Mouse (Mus musculus): ENCODE data around the gene Kitl.

The Kitl gene

GRCm38 (mm10) chr10:100030980-100031516 is 15.6 kb downstream of the Kitl start:
- no peak for DNase-seq

- no peak for DNase-seq
These were observed 16.2 kb downstream of the Kitl start for GRCm38 (mm10) chr10:100031631-100032030.

GRCm38 (mm10) chr10:100032566-100032965 is 17.1 kb downstream of the Kitl start:
- DNase-seq, result no peak

GRCm38 (mm10) chr10:100036021-100036420 is 20.6 kb downstream of the Kitl start:
- no peak for DNase-seq

GRCm38 (mm10) chr10:100038342-100038898 is 23.0 kb downstream of the Kitl start:
- DNase-seq, result no peak

- no peak for DNase-seq
These were observed 23.6 kb downstream of the Kitl start for GRCm38 (mm10) chr10:100038994-100039393.

GRCm38 (mm10) chr10:100043748-100044147 is 28.3 kb downstream of the Kitl start:
- no peak for DNase-seq

GRCm38 (mm10) chr10:100044153-100044552 is 28.7 kb downstream of the Kitl start:
- no peak for DNase-seq

GRCm38 (mm10) chr10:100051146-100051783 is 35.8 kb downstream of the Kitl start:
- DNase-seq, result no peak

- no peak for DNase-seq
These were observed 37.0 kb downstream of the Kitl start for GRCm38 (mm10) chr10:100052404-100052803.

GRCm38 (mm10) chr10:100052911-100053310 is 37.5 kb downstream of the Kitl start:
- DNase-seq, result no peak

GRCm38 (mm10) chr10:100054006-100054405 is 38.6 kb downstream of the Kitl start:
- DNase-seq, result peak; percentile 31

- no peak for DNase-seq
These were observed 39.7 kb downstream of the Kitl start for GRCm38 (mm10) chr10:100055082-100055481.

- DNase-seq, result no peak
These were observed 41.7 kb downstream of the Kitl start for GRCm38 (mm10) chr10:100057106-100057623.

GRCm38 (mm10) chr10:100059356-100059755 is 43.9 kb downstream of the Kitl start:
- peak; percentile 57 for DNase-seq

GRCm38 (mm10) chr10:100065529-100066301 is 50.3 kb downstream of the Kitl start:
- DNase-seq, result no peak

GRCm38 (mm10) chr10:100066374-100066773 is 50.9 kb downstream of the Kitl start:
- no peak for DNase-seq

- no peak for DNase-seq
These were observed 57.2 kb downstream of the Kitl start for GRCm38 (mm10) chr10:100072641-100073040.

GRCm38 (mm10) chr10:100073092-100073491 is 57.7 kb downstream of the Kitl start:
- DNase-seq, result no peak

- no peak for DNase-seq
These were observed 85.7 kb downstream of the Kitl start for GRCm38 (mm10) chr10:100101115-100101514.

- DNase-seq, result no peak
These were observed 95.8 kb downstream of the Kitl start for GRCm38 (mm10) chr10:100111209-100111608.

- no peak for DNase-seq
These were observed 100.1 kb downstream of the Kitl start for GRCm38 (mm10) chr10:100115570-100115969.

- no peak for DNase-seq
These were observed 109.0 kb downstream of the Kitl start for GRCm38 (mm10) chr10:100124452-100124851.

Data from kidney, adult 9 months (tissue).